Mouse (Mus musculus) MEL-GATA-1-ER (cell line): ENCODE results near the gene Serinc4.
"Not testable (repeated sequence)": the region's sequence is repeated elsewhere in the genome, so short reads cannot be mapped to it uniquely, and the experiment has no call there.

Source experiments
- DNase-seq: peaks from one replicate; pipeline ENCODE4 v3.0.0-alpha.2; 2012; ENCODE audit warnings: low read depth; ENCODE audit errors: extremely low read depth

Serinc4 gene

DNA sequence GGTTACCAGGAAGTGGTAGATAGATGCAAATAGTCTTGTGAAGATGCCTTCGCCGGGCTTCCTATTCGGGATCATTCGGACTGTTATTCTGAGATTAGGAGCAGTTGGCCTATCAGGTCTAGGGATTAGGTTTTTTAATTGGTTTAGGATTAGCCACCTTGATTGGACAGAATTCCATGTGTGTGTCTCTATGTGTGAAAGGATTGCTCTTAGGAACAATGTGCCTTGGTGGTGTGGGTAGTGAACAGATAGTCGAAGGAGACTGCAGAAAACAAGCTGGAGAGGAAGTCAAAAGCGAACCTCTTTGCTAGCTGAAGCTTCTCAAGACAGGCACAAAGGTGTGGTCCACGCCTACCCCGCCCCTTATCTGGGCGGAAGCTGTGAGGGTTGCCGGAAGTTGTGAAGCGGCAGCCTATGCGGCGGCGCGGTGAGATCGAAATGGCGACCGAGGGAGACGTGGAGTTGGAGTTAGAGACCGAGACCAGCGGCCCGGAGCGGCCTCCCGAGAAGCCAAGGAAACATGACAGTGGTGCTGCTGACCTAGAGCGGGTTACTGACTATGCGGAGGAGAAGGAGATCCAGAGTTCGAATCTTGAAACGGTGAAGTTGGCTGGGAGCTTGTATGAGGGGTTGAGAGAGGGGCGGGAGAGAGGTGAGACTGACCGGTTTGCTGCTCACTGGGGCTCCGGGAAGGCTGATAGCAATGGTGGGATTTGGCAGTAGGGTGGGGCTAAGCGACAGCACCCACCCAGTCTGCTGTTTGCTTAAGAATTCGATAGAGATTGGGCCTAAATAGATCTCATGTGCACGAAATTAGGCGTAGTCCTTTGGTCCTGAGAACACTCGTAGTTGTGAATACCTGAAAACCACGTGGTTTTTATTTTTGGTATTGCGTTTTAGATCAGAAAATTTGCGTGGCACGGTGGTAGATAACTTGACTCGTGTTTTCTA is at the start of gene Serinc4:
Serinc4 (minus strand) TSS at position 90 of the 951 bp plus-strand sequence.
- peak; percentile 86 for DNase-seq

DNA sequence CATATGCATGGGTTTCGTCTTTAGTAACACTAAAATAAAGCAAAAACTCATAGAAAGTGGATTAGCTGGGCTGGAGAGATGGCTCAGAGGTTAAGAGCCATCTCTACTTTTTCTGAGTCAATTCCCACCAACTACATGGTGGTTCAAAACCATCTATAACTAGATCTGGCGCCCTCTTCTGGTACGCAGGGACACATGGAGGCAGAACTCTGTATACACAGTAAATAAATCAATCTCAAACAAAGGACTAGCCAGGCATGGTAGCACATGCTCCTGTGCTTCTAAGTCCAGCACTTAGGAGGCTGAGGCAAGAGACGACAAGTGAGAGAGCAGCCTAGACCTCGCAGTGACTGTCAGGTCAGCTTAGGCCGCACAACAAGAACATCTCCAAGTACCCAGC is 45.0 kb upstream of the Serinc4 start:
- DNase-seq = not testable (repeated sequence)

DNA sequence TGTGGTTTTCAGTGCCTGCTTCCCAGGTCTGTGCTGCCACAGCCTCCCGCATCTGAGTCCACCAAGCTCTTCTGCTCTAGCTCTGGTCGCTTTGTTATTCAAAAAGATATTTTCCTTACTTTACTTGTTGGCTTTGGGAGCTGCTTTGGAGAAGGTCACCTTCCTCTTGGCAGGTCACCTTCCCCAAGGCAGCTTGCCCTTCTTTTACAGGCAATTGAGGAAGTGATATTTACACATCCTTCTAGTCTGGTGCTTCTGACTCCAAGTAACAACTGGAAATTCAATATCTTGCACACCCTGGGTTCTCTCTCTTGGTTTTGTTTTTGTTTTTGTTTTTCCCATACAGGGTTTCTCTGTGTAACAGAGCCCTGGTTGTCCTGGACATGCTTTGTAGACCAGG is 27.8 kb upstream of the Serinc4 start:
- not testable (repeated sequence) for DNase-seq

DNA sequence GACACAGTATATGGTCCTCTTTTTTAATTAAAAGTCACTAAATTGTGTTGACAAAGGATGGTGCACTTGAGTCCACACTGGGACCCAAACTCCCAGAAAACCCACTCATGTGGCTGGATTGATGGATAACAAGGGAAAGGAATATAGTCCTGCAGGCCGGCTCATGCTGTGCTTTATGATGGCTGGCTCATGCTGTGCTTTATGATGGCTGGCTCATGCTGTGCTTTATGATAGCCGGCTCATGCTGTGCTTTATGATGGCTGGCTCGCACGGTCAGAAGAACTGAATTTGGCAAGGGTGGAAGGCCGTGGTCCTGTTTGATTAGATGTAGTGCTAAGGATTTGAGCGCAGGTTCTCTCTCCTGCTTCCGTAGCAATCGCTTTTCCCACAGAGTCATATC is 27.0 kb upstream of the Serinc4 start:
- no peak for DNase-seq

DNA sequence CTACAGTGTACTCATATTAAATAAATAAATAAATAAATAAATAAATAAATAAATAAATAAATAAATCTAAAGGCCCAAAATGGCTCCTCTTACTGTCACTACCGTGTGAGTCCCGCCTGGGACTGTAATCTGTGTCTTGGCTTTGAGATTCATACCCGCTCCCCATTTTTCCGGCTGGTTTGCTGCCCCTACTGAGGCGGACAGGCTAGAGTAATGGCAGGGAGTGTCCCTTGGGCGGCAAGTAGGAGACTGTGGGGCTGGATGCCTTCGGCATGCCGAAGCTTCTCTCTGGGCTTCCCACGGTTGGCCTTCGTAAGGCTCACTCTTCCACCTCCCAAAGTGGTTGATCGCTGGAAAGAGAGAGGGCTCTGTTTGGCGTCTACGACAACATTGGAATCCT is 24.3 kb upstream of the Serinc4 start:
- not testable (repeated sequence) for DNase-seq

DNA sequence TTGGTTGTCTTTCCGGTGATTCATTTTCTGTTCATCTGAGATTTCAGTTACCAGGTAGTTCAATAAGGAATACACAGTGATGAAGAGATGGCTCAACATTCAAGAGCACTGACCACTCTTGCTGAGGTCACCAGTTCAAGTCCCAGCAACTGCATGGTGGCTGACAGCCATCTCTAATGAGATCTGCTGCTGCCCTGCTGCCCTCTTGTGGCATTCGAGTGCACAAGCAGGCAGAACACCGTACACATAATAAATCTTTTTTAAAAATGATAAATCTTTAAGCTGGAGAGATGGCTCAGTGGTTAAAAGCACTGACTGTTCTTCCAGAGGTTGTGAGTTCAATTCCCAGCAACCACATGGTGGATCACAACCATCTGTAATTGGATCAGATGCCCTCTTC is 23.9 kb upstream of the Serinc4 start:
- DNase-seq = no peak

DNA sequence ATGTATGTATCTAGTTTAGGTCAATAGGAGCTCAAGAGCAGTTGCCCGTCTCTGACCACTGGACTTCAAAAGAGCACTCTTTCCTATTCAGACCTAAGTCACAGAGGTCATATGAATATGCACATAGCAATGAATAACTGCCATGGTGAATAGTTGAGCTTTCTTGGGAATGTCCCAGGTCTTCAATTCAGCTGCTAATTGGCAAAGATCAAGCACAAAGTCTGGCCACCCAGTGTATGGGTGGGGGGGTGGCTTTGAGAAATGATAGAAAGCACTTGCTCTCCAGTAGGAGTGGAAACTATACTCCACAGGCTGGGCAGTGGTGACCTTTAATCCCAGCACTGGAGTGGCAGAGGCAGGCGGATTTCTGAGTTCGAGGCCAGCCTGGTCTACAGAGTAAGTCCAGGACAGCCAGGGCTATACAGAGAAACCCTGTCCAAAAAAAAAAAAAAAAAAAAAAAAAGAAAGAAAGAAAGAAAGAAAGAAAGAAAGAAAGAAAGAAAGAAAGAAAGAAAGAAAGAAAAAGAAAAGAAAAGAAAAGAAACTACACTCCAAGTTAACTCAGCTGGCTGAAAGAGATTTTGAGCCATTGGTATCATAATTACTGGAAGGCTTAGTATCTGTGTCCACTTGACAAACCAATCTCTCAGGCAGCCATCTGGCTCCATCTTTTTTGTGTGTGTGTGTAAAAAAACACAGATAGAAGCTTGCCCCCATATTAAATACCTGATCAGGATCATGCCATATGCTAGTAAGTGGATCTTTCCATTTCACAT is 21.1 kb upstream of the Serinc4 start:
- DNase-seq = no peak

DNA sequence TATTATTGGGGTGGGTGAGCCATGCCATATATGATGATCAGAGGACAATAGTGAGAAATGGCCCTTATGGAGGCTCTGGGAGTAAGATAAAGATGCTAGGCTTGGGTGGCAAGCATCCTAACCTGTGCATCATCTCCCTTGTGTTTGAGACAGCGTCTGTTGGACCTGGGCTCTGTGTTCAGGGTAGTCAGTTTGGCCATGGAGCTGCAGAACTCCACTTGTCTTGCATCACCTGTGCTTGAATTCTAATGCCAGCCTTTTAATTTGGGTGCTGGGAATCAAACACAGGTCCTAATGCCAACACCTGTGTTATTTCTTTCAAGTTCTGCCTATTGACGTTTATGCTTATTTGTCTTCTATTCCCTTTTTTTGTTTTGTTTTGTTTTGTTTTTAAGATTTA is 18.7 kb upstream of the Serinc4 start:
- not testable (repeated sequence) for DNase-seq

DNA sequence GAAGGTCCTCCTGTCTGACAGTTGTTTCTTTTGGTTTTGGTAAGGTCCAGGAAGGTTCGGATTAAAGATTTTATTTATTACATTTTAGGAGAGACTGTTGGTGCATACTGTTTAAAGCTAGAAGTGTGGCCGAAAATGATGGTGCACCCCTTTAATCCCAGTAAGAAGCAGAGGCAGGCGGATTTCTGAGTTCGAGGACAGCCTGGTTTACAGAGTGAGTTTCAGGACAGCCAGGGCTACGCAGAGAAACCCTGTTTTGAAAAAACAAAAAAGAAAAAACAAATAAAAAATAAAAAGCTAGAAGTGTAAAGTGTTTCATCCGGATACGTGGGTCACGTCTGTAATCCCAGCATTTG is 17.6 kb upstream of the Serinc4 start:
- no peak for DNase-seq

DNA sequence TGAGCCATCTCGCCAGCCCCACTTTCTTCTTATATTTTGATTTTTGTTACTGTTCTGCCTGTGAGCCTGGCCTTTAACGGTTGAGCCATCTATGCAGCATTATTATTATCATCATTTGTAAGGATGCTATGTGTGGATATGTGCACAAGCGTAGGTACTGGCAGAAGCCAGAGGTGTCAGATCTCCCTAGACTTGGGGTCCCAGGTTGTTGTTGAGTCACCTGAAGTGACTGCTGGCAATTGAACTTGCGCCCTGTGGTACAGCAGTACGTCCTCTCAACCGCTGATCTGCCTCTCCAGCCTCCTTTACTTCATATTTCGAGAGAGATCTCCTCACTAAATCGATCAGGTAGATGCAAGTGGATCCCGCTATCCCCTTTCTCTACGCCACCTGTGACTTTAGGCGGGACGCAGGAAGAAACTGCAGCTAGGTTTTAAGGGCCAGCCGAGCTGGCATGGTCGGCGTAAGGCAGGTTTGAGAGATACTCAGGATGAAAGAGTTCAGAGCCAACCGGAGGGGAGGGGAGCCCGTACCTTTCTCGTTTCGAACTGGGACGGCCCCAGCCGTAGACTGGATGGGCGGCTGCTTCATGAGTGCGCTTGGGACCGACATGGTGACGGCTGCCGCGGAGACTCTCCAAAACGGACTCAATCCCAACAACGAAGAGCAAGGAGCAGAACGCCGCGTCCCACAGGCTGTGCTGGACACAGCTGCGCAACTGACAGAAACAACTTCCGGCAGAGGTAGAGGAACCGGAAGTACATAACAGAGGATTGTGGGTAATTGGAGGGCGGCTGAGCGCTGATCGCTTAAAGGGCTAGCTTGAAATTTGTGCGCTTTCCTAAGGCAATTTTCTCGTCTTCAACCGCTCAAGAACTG is 17.0 kb upstream of the Serinc4 start, which contains the start of gene Mfap1b:
Mfap1b (minus strand) TSS at position 767 of the 879 bp plus-strand sequence.
- peak; percentile 88 for DNase-seq

DNA sequence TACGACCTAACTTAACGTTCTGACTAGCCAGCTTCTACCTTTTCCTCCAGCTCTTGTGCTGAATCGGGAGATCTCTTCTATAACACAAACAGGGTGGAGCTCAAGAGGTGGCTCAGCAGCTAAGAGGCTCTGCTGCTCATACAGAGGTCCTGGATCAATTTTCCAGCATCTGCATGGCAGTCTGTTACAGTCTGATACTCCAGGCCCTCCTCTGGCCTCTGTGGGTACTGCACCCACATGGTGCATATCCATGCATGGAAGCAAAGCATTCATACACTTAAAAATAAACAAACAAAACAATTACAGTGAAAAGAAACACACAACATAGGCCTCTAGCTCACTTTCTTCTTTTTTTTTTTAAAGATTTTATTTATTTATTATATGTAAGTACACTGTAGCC is 16.2 kb upstream of the Serinc4 start:
- DNase-seq = not testable (repeated sequence)

DNA sequence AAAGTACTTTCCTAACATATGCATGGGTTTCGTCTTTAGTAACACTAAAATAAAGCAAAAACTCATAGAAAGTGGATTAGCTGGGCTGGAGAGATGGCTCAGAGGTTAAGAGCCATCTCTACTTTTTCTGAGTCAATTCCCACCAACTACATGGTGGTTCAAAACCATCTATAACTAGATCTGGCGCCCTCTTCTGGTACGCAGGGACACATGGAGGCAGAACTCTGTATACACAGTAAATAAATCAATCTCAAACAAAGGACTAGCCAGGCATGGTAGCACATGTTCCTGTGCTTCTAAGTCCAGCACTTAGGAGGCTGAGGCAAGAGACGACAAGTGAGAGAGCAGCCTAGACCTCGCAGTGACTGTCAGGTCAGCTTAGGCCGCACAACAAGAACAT is 12.4 kb upstream of the Serinc4 start:
- DNase-seq = not testable (repeated sequence)

DNA sequence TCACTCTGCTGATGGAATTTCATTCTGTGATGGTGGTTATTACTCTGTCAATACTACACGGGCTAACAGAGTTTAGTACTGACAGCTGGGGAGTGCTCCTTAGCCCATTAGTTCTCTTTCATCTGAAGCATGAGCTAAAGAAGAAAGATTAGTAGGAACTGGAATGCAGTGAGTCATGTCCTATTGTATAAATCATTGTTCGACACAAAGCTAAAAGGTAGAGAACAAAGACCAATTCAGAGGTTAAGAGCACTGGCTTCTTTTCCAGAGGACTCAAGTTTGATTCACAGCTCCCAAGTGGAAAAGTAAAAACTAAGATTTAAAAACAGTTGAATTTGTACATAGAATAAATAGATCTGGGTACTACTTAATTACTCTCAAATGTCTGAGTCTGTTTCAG is 3.5 kb upstream of the Serinc4 start:
- DNase-seq = no peak

DNA sequence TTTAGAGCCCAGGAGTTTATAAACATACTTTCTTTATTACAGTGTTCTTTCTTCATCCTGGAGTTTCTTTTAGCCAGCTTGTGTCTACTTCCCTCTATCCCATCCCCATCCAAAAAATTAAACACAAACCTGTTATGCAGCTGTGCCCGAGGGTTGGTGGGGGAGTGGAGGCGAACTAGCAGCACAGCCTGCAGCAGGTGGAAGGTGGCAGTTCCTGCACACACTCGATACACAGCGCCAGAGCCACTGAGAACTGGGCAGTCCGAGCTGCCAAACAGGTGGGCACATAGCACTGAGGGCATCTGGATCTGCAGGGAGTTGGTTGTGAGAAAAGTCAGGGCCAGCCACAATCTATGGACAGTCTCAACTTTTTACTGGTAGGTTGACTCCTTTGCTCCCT is 1.0 kb downstream of the Serinc4 start:
- no peak for DNase-seq

DNA sequence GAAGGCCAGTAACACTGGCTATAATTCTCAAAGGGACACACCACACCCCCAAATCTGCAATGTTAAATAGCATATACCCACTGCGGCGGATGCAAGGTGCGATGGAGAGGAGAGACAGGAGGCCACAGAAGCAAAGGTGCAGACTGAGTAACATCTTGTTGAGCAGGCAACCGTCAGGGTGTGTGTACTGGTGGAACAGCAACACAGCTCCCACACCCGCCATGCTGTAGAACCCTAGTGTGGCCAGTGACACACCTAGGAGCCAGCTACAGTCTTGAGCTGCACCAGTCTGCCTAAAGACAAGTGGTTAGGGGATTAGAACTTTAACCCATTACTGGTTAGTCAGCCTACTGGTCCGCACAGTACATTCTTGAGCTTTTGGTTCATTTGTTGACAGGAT is 2.7 kb downstream of the Serinc4 start:
- no peak for DNase-seq

DNA sequence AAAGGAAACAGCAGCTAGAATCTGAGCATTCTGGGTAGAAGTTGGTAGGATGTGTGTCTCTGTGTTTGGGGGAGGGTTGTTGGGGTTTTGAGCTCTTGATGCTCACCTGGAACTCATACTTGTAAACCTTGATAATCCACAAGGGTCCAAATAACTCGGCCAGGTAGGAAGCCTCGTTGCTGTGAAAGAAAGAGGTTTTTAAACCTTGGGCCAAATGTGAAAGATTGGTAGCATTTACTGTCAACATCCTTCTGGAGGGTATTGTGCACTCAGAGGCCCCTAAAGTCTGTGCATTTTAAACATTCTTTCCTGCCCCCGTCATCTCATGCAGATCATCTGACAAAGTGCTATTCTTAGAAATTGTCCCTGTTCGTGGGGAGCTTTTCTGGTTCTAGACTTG is 3.6 kb downstream of the Serinc4 start, which contains the start of gene Hypk:
Hypk (plus strand) TSS at position 301 of the 400 bp plus-strand sequence.
- DNase-seq = no peak

DNA sequence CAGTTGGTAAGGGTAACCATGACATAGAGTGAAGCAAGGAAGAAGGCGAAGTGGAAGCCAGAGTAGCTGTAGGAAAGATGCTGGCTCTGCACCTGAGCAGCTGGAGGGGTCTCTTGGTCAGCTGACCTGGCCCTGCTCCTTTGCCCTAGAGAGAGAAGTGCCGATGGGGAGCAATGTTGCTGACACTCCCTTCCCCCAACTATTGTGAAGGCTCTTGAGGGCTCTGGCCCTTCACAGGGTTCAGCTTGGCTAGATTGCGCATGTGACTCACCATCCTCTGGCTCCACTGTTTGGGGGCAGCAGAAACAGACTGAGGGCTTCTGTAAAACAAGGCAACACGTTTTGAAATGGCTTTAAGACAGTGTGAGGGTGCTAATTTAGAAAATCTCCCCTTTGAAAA is 4.2 kb downstream of the Serinc4 start:
- no peak for DNase-seq

DNA sequence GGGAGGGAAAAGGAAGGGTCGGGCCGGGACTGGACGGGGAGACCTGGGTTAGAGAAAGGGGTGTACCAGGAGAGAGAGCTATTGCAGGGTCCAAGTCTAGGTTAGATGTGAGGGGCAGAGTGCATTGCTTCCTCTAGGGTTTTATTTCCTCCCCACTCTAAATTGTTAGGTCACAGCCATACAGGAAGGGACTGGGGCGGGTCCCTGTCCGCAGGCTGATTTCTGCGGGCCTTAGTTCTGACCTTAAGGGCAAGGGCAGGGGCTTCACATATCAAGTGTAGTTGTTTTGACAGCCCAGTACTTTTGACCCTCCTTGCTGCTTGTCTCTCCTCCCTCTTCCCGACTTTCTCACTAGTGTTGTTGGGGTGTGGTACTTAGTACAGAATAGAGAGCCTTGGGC is 6.5 kb downstream of the Serinc4 start:
- DNase-seq = no peak

DNA sequence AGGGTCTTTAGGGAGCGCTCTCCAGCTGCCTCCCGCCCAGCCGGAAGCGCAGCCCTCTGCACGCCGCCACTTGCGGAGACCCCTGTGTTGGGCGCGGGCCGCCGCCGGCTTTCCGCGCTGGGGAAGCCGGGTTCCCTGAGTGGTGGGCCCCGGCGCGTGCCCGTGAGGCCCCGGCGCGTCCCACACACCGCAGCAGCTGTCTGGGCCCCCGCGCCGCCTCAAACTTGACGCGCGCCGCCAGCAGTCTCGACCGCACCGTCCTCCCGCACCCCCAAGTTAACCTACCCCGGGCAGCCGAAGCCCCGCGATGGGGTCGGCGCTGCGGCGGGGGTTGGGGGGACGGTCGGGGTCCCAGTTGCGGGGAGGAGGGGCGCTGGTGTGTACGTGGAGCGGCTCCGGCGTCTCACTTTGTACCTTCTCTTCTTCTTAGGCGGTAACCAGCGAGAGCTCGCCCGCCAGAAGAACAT is 7.0 kb downstream of the Serinc4 start:
- no peak for DNase-seq

DNA sequence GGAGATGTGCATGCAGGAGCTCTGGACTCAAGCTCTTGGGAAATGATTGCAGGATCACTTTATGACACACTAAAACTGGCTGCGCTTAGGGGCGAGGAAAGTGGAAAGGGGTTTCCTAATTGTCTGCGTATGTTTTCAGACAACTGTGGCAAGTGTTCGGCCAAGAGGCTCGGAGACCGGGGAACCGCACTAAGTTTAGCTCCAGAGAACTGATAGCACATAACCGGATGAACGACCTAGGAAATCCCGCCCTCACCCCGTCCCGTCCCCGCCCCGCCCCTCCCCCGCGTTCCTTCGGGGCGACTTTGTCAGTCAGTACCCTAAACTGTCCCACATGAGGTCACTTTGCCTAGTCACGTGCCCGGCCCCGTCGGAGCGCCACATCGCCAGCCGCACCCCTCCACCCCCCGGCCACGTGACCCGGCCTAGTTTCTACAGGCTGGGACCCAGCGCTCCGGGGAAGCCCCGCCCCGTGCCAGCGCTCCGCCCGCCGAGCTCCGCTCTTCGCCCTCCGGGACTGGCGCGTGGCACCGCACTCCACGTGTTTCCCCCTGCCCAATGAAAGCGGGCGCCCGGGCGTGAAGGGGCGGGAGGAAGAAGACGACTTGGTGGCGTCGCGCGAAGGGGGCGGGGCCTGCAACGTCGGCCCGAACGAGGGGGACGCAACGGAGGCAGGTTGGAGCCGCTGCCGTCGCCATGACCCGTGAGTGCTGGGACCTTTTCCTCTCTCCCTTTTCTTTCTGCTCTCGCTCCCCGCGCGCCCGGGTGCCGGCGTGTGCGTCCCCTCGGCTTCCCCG is 7.6 kb downstream of the Serinc4 start, which contains the start of gene Serf2:
Serf2 (plus strand) TSS at position 457 of the 797 bp plus-strand sequence.
- DNase-seq = peak; percentile 94
